Mouse (Mus musculus) heart, embryonic 10.5 days (tissue): ENCODE measurements at regions not wholly inside any gene's neighbourhood (a gene's known extent, or its start where the extent isn't known, plus 50 kb on each side); places are given as distances from the start of the nearest gene placed in this dataset.

ENCODE experiments used
- DNase-seq: peaks from one replicate; pipeline ENCODE4 v3.0.0-alpha.2; 2017; ENCODE audit warnings: low spot score
- H3K27ac ChIP-seq: fragments of 300-500 bp; sonication (generic); 2 replicates; pipeline ENCODE4 v1.5.1; 2016; ENCODE audit warnings: mild to moderate bottlenecking
- H3K27me3 ChIP-seq: fragments of 300-500 bp; sonication (generic); 2 replicates; pipeline ENCODE4 v1.6.1; 2016; ENCODE audit warnings: mild to moderate bottlenecking; ENCODE audit not compliant: poor library complexity, insufficient read depth, severe bottlenecking
- H3K36me3 ChIP-seq: fragments of 300-500 bp; sonication (generic); 2 replicates; pipeline ENCODE4 v1.6.1; 2016; ENCODE audit warnings: mild to moderate bottlenecking, moderate library complexity
- H3K4me1 ChIP-seq: fragments of 300-500 bp; sonication (generic); 2 replicates; pipeline ENCODE4 v1.6.1; 2016; ENCODE audit warnings: mild to moderate bottlenecking
- H3K4me3 ChIP-seq: fragments of 300-500 bp; sonication (generic); 2 replicates; pipeline ENCODE4 v1.5.1; 2016; ENCODE audit warnings: mild to moderate bottlenecking, moderate library complexity
- H3K9me3 ChIP-seq: fragments of 300-500 bp; sonication (generic); 2 replicates; pipeline ENCODE4 v1.6.1; 2016; ENCODE audit warnings: mild to moderate bottlenecking, moderate library complexity
- WGBS: fragments of 180-500 bp; shearing (Covaris S2); methylation state at CpG from one replicate; pipeline ENCODE4 v1.1.7; 2016; 5-methylcytosine and 5-hydroxymethylcytosine counted together

DNA sequence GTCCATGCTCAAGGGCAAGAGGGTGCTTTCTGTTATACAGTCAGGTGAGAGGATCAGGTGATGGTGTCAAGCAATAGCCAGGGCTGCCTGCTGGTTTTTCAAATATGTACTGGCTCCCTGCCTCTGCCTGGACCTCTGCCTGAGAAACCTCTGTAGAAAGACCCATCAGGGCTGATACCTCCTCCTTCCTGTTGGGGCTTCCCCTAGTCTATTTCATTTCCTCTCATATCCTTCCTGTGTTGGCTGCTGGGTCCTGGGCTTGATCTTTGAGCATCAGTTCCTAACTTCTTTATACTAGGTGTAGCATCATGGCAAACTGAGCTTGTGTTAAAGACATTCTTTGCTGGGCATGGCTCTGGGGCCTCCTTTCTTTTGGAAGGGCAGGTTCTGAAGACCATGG lies 89.5 kb downstream of the Tmem38b start:
- DNase-seq: no peak
- H3K4me3 ChIP-seq: no peak overlapping the region
- no peak overlapping the region for H3K27ac ChIP-seq
- H3K9me3 ChIP-seq: no peaks in the 10 kb centered on the region
- H3K4me1 ChIP-seq: no peaks in the 10 kb centered on the region
- no peaks in the 10 kb centered on the region for H3K36me3 ChIP-seq
- H3K27me3 ChIP-seq: no peaks in the 10 kb centered on the region

DNA sequence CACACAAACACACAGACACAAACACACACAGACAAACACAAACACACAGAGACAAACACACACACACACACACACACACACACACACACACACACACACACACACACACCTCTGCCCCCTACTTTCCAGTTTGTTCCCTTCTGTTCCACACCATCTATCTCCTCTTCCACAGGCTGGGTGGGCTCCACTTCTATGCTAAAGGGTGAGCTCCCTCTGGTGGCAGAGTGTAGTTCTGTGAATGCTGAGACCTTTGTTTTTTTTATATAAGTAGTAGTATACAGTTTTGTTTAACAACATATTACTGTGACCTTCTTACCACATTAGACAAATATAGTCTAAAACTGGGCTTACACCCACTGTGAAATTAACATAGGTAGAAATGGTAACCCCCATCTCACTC lies 93.3 kb downstream of the Tmem38b start:
- Histone ChIP-seq H3K27me3 (no peaks in the 10 kb centered on the region), H3K9me3 (no peaks in the 10 kb centered on the region), H3K27ac (no peak overlapping the region), H3K36me3 (no peaks in the 10 kb centered on the region), H3K4me3 (no peak overlapping the region), H3K4me1 (no peaks in the 10 kb centered on the region)
- DNase-seq: no peak

DNA sequence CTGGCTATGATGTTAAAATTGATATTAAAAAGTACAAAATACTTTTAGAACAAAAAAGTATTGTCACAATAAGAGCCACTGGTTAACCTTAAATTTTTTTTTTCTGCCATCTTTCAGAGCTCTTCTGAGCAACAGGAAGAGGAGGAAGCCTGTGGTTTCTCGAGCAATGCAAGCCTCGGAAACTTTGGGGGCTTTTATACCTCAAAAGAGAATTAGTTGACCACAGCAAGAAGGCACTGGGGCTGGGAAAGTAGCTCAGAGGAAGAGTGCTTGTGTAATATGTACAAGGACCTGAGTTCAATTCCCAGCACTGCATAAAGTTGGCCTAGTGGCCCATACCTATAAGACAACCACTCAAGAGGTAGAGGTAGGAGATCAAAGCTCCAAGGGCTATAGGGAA lies 94.7 kb downstream of the Tmem38b start:
- Histone ChIP-seq H3K27ac (no peak overlapping the region), H3K4me3 (no peak overlapping the region), H3K9me3 (no peaks in the 10 kb centered on the region), H3K36me3 (no peaks in the 10 kb centered on the region), H3K27me3 (no peaks in the 10 kb centered on the region), H3K4me1 (no peaks in the 10 kb centered on the region)
- no peak for DNase-seq
- 75% methylated on average over 2 of the region's 2 CpGs for WGBS

DNA sequence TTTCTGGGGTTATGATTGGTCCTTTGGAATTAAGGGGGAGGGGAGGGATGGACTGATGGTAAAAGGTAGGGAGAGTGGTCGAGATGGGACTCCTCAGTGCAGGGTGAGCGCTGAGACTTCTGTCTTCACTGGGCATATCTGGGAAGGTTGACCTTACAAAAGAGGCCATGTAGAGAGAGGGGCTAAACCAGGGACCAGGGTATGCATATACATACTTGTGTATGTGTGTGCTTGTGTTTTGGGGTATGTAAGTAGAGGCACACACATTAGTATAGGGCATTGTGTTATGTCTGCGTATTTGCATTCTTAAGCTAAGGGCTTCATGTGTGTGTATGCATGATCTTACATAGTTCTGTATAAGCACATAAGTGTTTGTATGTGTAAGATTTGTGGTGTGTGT lies 105.2 kb downstream of the Tmem38b start:
- Histone ChIP-seq H3K4me1 (peaks cover 8% of the 10 kb centered on the region; the same call in 1 of the 2 replicates), H3K4me3 (no peak overlapping the region), H3K9me3 (no peaks in the 10 kb centered on the region), H3K27ac (no peak overlapping the region), H3K36me3 (no peaks in the 10 kb centered on the region), H3K27me3 (no peaks in the 10 kb centered on the region; the same call in 1 of the 2 replicates)
- WGBS: 82% methylated on average over 3 of the region's 3 CpGs
- DNase-seq: no peak

DNA sequence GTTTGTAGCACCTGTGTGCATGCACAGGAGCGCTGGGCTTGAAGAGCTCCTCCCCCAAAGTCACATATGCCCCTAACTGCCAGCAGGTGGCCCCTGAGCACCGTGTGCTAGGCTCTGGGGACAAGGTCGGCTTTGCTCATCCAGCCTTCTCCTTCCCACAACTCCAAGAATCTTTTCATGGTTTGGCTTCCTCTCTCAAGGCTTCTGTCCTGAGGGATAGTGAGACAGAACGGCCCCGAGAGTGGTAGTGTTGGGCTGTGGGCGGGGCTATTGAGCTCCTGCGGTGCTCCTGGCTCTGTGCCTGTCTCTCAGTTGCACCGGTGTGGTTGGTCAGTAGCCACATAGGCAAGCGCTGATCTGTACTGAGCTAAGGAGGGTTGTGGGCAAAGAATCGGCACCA lies 105.7 kb downstream of the Tmem38b start:
- H3K9me3 ChIP-seq: no peaks in the 10 kb centered on the region
- 9% methylated on average over 10 of the region's 10 CpGs for WGBS

DNA sequence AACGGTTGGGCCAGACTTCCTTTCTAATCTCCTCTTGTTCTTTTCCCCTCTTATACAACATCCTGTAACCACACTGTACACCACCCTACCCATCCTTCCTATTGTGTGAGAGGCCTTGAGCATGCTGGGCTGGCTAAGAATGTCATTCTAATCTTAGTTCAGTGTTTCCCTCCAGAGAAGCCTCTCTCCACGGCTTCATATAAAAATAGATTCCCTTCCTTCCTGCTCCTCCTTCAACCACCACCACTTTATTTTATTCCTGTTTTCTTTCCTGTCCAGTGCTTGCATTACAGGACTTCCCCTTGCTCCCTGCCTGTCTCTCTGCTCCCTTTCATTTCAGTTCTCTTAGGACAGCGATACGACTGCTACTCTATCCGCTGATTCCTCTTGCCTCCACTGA lies 109.5 kb downstream of the Tmem38b start:
- H3K4me3 ChIP-seq: no peak overlapping the region
- 50% methylated on average over 5 of the region's 5 CpGs for WGBS
- peaks cover 8% of the 10 kb centered on the region; the same call in 1 of the 2 replicates for H3K4me1 ChIP-seq
- H3K36me3 ChIP-seq: no peaks in the 10 kb centered on the region
- DNase-seq: no peak
- H3K9me3 ChIP-seq: no peaks in the 10 kb centered on the region
- no peaks in the 10 kb centered on the region for H3K27me3 ChIP-seq
- peak overlapping the region; percentile 62 for H3K27ac ChIP-seq

More for the DNA sequence above, 105.7 kb downstream of the Tmem38b start:
- DNase-seq: no peak
- Histone ChIP-seq H3K4me3 (peak overlapping the region; percentile 49), H3K4me1 (peaks cover 8% of the 10 kb centered on the region; the same call in 1 of the 2 replicates), H3K36me3 (no peaks in the 10 kb centered on the region), H3K27ac (peak overlapping the region; percentile 78; the same call in 1 of the 2 replicates), H3K27me3 (no peaks in the 10 kb centered on the region; the same call in 1 of the 2 replicates)

DNA sequence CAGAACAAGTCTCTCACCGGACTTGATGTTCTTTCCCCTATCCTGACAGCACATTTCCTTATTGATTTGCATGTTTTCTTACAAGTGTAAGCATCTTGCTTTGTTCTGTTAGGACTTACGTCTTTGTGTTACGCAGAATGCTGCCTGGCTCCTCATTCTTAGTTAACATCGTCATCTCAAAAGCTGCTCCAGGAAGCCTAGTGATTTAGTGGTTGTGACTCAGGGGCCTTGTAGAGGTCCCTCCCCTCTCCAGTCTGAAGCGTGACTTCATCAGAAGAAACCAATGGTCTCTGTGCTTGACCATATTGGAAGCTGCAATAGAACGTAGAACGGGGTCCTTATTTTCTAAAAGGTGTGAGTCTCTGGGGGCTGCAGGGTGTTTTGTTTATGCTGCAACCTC lies 122.9 kb downstream of the Tmem38b start:
- H3K9me3 ChIP-seq: no peaks in the 10 kb centered on the region
- H3K27me3 ChIP-seq: no peaks in the 10 kb centered on the region
- 85% methylated on average over 7 of the region's 7 CpGs for WGBS
- DNase-seq: no peak
- H3K4me1 ChIP-seq: peaks cover 17% of the 10 kb centered on the region
- no peak overlapping the region for H3K27ac ChIP-seq
- H3K36me3 ChIP-seq: no peaks in the 10 kb centered on the region
- no peak overlapping the region for H3K4me3 ChIP-seq

DNA sequence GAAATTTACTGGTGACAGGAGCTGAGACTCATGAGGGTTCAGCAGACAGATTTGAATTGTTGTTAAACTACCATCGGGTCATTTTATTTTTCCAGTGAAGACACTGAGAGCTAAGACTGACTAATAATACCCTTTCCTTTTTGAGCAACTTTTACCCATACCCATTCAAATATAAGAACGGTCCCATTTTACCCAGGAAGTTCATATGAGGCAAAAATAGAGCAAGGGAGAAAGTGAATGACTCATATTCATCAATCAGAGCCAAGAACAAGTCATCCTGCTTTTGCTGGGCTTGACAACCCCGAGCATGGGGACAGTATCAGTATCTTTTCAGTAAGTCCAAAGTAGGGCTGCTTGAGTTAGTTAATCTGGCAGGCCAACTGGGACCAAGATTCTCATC lies 123.3 kb downstream of the Tmem38b start:
- Histone ChIP-seq H3K27ac (no peak overlapping the region), H3K9me3 (no peaks in the 10 kb centered on the region), H3K36me3 (no peaks in the 10 kb centered on the region), H3K27me3 (no peaks in the 10 kb centered on the region), H3K4me1 (peaks cover 17% of the 10 kb centered on the region), H3K4me3 (no peak overlapping the region)
- 90% methylated on average over 3 of the region's 3 CpGs for WGBS
- DNase-seq: no peak

DNA sequence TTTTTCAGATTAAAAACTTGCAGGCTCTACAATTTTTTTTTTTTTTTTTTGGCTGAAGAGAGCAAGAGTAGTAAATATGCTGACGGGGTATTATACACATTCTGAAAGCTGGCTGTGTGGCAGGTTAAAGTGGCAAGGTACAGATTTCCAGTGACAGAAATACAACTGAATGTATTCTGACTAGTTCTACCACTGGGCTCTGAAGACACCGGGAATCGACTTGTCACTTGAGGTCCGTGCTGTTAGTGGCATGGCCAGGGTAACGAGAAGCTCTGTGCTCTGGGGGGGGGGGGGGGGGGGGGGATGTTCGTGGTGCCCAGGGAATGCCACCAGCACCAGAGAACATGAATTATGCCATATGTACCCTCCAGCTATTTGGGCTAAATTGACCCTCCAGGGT lies 124.7 kb downstream of the Tmem38b start:
- Histone ChIP-seq H3K4me1 (peaks cover 17% of the 10 kb centered on the region), H3K27me3 (no peaks in the 10 kb centered on the region), H3K36me3 (no peaks in the 10 kb centered on the region), H3K9me3 (no peaks in the 10 kb centered on the region), H3K4me3 (no peak overlapping the region), H3K27ac (no peak overlapping the region)
- WGBS: 65% methylated on average over 6 of the region's 6 CpGs
- DNase-seq: no peak

DNA sequence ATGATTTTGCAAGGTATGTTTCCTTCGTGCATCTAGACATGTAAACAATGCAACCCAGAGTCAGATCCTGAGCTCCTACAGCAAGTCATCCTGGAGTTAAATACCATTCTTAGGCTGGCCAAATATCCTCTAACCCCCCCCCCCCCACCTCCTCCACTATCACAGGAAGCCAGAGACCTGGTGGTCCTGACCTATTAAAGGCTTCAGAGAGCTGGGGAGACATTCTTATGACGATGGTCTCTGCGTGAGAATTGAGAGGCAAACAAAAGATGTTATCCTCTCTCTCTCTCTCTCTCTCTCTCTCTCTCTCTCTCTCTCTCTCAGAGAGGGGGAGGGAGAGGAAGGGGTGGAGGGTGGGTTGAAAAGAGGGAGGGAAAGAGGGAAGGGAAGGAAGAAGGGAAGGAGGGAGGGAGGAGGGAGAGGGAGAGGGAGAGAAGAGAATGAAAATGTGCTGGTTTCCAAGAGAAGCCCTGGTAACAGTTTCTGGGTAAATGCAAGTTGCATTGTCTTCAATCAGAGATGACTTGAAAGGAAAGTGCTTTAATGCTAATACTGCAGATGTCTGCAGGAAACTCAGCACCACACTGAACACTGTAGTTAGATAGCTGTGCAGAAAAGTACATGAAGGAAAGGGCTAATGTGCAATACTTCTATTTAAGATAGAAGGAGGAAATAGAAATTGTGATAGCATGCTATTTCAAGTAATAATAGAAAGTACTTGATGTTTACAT lies 125.3 kb downstream of the Tmem38b start:
- no peak for DNase-seq
- no peaks in the 10 kb centered on the region for H3K9me3 ChIP-seq
- no peak overlapping the region for H3K4me3 ChIP-seq
- H3K36me3 ChIP-seq: no peaks in the 10 kb centered on the region
- H3K27ac ChIP-seq: peak overlapping the region; percentile 67; the same call in 1 of the 2 replicates
- H3K4me1 ChIP-seq: peaks cover 17% of the 10 kb centered on the region
- 27% methylated on average over 3 of the region's 3 CpGs for WGBS
- no peaks in the 10 kb centered on the region for H3K27me3 ChIP-seq

DNA sequence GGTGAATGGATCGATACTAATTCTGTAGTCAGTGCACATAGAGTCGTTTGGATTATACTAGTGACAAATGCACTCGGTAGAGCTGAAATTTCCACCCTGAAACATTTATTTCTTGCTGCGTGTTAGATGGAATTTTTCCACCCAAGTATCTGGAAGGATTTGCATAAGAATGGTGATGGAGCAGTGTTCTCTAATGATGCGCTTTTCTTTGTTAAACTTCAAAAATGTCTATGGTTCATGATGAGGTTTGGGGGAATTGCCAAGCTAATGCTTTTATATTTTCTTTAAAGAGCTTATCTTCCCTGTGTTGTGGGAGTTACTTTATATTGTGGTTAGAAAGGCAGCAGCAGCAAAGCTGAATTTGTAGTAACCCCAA lies 125.9 kb downstream of the Tmem38b start:
- Histone ChIP-seq H3K27ac (peak overlapping the region; percentile 75), H3K4me3 (no peak overlapping the region), H3K27me3 (no peaks in the 10 kb centered on the region), H3K9me3 (no peaks in the 10 kb centered on the region), H3K4me1 (peaks cover 17% of the 10 kb centered on the region), H3K36me3 (no peaks in the 10 kb centered on the region)
- DNase-seq: no peak
- 70% methylated on average over 5 of the region's 5 CpGs for WGBS

DNA sequence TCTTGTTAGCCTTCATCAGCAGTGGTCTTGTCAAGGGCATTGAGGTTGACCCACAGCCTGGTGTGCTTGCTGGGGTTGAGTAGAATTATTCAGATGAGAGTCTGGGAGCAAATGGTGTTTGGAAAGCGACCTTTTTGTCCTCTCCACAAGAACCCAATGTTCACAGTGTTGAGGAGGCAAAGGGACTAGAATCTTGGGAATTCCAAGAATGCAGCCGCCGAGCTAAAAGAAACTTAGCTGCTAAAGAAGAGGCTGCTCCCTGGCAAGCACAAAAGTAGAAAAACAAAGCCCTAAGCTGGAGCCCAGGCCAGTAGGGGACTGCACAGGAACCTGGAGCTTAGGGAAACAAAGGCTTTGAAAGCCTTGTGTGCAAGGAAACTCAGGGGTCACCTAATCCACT lies 126.4 kb downstream of the Tmem38b start:
- WGBS: 4% methylated on average over 3 of the region's 3 CpGs
- H3K36me3 ChIP-seq: no peaks in the 10 kb centered on the region
- H3K4me3 ChIP-seq: no peak overlapping the region
- H3K4me1 ChIP-seq: peaks cover 17% of the 10 kb centered on the region
- H3K27ac ChIP-seq: peak overlapping the region; percentile 75
- no peaks in the 10 kb centered on the region for H3K27me3 ChIP-seq
- DNase-seq: no peak
- no peaks in the 10 kb centered on the region for H3K9me3 ChIP-seq

DNA sequence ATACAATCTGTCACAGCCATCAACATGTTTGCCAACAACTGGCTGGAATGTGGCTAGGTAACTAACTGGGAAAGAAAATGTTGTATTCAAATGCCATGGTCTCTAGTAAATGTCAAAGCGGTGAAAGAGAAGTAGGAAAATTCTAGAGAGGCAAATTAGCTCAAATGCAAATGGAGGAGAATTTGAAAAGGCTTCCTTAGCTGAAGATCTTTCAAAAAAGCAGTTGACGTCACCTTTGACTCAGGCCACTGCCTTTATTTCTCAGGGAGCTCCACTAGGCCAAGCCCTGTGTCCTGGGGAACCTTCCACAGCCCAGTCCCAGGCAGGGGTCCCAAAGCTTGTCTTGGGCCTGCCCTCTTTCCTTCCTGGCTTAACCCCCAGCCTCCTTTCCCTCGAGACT lies 136.6 kb downstream of the Tmem38b start:
- H3K27me3 ChIP-seq: no peaks in the 10 kb centered on the region
- no peak for DNase-seq
- H3K9me3 ChIP-seq: no peaks in the 10 kb centered on the region
- 64% methylated on average over 3 of the region's 3 CpGs for WGBS
- no peaks in the 10 kb centered on the region for H3K36me3 ChIP-seq
- H3K27ac ChIP-seq: no peak overlapping the region
- peaks cover 7% of the 10 kb centered on the region for H3K4me1 ChIP-seq
- H3K4me3 ChIP-seq: no peak overlapping the region

DNA sequence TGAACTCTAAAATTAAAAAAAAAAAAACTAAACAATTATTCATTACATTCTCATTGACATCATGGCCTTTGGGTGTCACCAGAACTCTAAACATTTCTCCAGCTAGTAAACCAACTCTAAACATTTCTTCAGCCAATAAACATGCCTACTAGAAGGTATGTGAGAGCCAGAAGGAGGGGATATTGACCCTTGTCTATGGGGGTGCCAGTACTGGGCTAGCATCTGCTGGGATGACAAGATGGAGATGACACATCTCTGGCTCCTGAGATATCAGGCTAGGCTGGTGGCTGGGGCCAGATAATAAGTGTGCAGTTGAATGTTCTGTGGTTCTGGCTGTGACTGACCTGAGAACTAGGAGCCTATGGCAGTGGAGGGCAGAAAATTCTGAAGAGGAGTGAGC lies 144.6 kb downstream of the Tmem38b start:
- no peaks in the 10 kb centered on the region for H3K36me3 ChIP-seq
- no peaks in the 10 kb centered on the region for H3K9me3 ChIP-seq
- no peak overlapping the region for H3K4me3 ChIP-seq
- no peaks in the 10 kb centered on the region for H3K27me3 ChIP-seq
- no peak overlapping the region for H3K27ac ChIP-seq
- no peak for DNase-seq
- peaks cover 3% of the 10 kb centered on the region; the same call in 1 of the 2 replicates for H3K4me1 ChIP-seq
